Mouse (Mus musculus) cerebellum, postnatal 10 days (tissue): ENCODE data around the gene Cdk17.

ENCODE experiments used
- DNase-seq, 2 experiments: peaks; one replicate each; pipeline ENCODE4 v3.0.0; 2021; ENCODE audit warnings: mixed read lengths in 2 of 2

Cdk17 gene

GRCm38 (mm10) chr10:93160807-93161510 lies at the start of gene Cdk17:
Gene Cdk17, plus strand, starts transcription at chr10:93160875.
- peak; percentile 81 to 84 for DNase-seq

GRCm38 (mm10) chr10:93111412-93111811 lies 49.3 kb upstream of the Cdk17 start:
- no peak for DNase-seq

- no peak for DNase-seq
These were observed 48.7 kb upstream of the Cdk17 start for GRCm38 (mm10) chr10:93112021-93112420.

GRCm38 (mm10) chr10:93113968-93114367 lies 46.7 kb upstream of the Cdk17 start:
- no peak for DNase-seq

DNA sequence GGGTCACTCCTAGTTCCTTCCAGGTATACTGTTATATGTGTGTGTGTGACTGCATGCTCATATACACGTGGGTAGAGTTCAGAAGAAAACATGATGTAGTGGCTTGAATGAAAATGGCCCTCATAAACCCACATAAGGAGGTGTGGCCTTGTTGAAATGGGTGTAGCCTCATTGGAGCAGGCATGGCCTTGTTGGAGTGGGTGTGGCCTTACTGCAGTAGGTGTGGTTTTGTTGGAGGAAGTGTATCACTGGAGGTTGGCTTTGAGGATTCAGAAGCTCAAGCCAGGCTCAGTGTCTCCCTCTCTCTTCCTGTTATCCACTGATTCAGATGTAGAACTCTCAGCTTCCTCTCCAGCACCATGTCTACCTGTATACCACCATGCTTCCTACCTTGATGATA lies 45.9 kb upstream of the Cdk17 start:
- no peak for DNase-seq

DNA sequence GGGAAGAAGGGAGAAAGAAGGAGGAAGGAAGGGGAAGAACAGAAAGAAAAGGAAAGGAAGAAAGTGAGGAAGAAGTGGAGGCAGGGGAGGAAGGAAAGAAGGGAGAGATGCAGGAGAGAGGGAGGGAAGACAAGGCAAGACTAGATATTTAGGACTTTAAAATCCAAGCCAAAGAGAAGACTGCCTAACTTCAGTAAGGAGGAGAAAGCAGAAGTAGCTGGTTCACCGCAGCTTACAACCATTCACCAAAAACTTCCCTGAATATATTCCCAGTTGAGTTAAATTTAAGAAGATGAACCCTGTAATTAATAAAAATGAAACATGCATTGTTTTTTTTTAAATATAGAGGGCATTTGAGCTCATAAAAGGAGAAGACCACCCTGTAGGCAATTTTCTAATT lies 44.9 kb upstream of the Cdk17 start:
- no peak for DNase-seq

- no peak for DNase-seq
These were observed 44.0 kb upstream of the Cdk17 start for GRCm38 (mm10) chr10:93116636-93117035.

DNA sequence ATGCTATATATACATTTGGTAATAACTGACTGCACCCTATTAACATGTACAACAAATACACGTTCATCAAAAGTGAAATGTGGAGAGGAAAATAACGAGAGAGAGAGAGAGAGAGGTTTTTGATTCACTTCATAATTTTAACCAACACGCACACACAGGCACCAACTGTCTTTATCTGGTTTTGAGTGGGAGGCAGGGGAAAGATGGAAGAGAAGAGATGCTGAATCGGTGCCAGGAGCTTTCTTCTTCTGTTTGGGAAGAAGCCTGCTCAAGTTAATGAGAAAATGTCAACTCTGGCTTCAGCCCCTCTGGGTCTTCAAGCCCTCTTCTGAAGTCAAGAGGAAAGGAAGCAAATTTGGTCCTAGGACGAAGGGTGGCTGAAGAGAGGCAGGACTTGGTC lies 40.9 kb upstream of the Cdk17 start:
- DNase-seq = no peak

GRCm38 (mm10) chr10:93121262-93121860 lies 39.3 kb upstream of the Cdk17 start:
- no peak for DNase-seq

GRCm38 (mm10) chr10:93122399-93123184 lies 38.1 kb upstream of the Cdk17 start:
- no peak for DNase-seq

DNA sequence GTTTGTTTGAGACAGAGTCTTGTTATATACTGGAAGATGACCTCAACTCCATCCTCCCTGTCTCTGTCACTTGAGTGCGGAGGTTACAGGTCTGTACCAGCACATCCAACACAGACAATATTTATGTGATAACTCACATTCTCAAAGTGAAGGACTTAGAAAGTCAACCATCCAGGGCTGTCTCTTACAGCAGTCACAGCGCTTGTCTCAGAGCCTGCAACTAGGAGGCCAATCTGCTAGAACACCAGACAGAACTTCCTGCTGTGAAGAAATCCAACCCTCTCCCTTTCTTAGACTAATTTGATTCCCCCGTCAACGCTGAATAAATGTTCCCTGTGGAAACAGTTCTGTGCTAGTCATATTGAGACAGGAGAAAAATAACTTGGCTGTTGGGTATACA lies 37.4 kb upstream of the Cdk17 start:
- no peak for DNase-seq

DNA sequence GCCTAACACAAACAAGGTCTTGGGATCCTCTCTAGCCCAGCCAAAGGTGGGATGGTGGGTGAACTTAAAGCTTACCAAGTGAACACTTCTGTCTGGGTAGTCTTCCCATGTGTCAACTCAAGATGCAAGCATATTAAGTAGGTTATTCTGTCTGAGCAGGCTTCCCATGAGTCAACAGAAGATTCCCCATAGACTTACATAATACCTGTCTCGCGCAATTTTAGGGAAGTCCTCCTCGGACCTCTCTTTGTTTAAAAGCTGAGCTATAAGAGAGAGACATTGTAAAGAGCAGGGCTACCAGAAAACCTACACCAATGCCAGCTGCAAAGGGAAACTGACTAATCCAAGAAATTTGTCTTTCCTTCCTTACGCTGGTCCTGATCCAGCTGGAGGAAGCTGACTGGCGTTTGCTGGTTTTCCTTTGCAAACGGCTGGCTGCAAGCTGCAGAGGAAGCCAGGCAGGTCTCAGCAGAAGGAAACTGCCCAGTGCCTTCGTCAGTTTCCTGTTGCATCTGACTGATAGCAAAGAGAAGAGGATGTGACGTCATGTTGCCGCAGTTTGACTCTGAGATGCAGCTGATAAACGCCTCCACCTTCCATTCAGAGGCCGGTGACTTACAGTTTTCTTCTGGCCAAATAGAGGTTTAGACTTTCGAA lies 36.6 kb upstream of the Cdk17 start:
- no peak for DNase-seq

DNA sequence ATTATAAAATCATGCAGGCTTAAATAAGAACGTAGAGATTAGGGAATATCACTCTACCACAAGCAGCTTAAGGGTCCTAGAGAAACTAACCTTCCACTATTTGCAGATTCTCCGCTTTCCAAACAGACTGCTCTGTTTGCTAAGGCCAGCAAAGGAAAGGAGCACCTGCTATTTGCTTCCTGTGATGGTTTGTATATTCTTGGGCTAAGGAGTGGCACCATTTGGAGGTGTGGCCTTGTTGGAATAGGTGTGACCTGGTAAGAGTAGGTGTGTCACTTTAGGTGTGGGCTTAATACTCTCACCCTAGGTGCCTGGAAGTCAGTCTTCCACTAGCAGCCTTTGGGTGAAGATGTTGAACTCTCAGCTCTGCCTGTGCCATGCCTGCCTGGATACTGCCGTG lies 34.6 kb upstream of the Cdk17 start:
- no peak for DNase-seq

GRCm38 (mm10) chr10:93128566-93128965 lies 32.1 kb upstream of the Cdk17 start:
- no peak for DNase-seq

DNA sequence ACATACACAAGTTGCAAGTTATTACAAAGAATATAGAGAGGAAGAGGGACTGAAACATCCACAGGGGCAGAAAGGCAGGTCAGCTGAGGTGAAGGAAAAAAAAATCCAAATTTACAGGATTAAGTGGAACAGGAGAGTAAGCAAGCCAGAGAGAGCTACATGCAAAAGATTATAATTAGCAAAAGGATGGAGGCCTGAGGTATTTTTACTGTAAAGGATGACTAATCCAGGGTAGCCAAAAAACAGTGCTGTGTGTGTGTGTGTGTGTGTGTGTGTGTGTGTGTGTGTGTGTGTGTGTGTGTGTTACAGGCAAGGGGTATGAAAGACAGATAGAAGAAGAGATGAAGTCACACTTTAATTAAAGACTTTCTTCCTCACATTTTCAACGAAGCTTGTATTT lies 31.3 kb upstream of the Cdk17 start:
- DNase-seq = no peak

- DNase-seq = no peak
These were observed 30.7 kb upstream of the Cdk17 start for GRCm38 (mm10) chr10:93129904-93130455.

DNA sequence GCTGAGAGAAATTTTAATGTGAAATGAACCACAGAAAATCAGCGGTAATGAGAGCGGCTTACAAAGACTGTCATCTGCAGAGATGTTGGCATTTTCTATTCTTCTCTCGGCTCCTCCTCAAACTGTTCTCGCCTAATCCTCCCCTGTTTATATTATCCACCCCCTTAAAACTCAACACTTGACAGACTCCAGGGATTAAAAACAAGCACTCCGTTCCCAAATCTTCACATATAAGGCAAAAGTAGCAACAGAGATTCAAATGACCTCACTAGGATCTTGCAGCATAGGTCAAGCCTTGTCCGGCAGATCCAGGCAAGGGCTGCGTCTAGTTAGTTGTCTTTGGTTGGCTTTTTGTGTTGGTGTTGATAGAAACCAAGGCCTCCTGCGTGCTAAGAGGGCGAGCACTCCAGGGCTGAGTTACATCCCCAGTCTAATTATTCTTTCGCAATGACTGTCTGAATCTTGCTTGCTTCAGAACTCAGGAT lies 30.2 kb upstream of the Cdk17 start:
- DNase-seq = no peak

DNA sequence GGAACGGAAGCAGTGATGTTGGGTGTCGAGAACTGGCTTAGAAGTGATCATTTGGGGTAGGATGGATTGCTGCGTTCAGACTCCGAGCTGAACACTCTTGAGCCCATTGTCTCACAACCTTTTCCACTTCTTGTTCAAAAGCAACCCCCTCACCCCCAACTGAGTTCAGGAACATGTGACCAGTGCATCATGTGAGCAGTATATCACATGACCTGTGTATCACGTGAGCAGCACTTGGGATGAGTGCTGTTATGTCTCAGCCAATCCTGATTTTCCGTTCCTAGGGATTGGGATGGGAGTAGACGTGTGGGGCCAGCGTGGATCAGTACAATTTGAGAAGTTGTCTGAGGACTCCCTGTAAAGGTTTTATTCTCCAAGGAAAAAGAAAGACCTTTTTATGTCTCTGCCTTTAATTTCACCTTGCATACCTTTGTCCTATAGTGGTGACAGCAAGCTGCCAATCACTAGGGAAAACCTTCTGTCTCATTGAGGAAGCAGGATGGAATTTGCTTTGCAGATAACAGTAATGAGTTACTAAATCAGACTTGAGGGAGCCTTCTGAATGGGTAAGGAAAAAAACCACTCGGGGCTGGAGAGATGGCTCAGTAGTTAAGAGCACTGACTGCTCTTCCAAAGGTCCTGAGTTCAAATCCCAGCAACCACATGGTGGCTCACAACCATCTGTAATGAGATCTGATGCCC lies 28.7 kb upstream of the Cdk17 start:
- DNase-seq = no peak

- no peak for DNase-seq
These were observed 21.9 kb upstream of the Cdk17 start for GRCm38 (mm10) chr10:93138730-93139129.

- DNase-seq = no peak
These were observed 19.9 kb upstream of the Cdk17 start for GRCm38 (mm10) chr10:93140778-93141177.

DNA sequence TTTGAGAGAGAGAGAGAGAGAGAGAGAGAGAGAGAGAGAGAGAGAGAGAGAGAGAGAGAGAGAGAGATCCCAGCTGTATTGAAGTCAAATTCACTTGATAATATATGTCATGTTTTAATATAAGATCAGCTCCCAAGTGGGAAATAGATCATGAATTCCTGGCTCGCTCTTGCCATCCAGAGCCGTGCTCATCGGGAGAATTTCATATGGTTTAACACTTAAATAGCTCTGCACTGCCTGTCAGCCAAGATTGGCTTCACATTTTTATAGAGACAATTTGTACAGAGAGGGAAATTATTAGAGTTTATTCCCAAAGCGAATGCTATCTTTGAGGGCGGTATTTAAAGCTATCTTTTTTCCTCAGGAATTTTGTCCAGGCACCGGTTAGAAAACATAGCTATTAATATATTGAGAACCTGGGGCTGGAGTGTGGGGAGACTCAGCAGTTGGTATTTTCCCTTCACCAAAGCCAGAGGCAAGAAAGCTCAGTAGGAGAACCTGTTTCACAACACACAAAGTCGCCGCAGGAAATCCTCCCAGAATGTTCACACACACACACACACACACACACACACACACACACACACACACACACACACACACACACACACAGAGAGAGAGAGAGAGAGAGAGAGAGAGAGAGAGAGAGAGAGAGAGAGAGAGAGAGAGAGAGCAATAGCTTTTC lies 17.9 kb upstream of the Cdk17 start:
- no peak for DNase-seq
